ENCODE assay signal across 32 mouse cellular contexts in the genomic region with DNA sequence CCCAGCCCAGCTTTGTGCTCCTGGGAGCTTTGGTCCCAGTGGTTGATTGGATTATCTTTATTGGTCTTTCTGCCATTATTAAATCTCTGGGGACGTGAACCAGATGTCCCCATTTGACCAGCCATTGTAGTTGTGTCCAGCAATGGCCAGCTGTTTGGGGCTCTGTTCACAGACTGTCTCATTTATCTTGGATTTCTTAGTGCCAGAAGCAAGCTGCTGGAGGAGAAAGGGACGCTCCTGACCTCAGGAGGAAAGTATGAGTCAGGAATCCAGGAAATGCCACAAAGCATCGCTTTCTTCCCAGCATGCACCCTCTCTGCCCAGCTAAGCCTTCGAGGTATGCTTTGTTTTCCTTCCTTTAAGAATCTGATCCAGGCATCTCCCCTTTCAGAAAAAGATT. TPM values are rescaled to one million over a fixed set of nuclear protein-coding genes. Genes with fewer than 3 reads are reported as not detected.
DNase-seq lines count a peak whose midpoint lies in the region; ATAC-seq lines count a peak whose summit lies in the region.
"Had no signal": no experiment of that assay in that cellular context is flagged by ENCODE, and none has a peak within 500 bp of the region (broad histone marks: within the 10 kb centered on the region; RNA-seq: fewer than 3 reads in every experiment).

No protein-coding gene starts in this region.

- DNase-seq in embryo, embryonic 10.5 days (ENCODE audit: low spot score), result peak; percentile 31
- DNase-seq in embryo, embryonic 9.5 days (ENCODE audit: extremely low spot score), result no peak
- DNase-seq in heart, postnatal 10 days, result peak; percentile 25 to 32
- no peak for DNase-seq in heart, postnatal 25 days (ENCODE audit: low spot score)
- DNase-seq in midbrain, embryonic 10.5 days (ENCODE audit: low spot score), result no peak
- DNase-seq in midbrain, embryonic 14.5 days, result no peak
- peak; percentile 51 for DNase-seq in skeletal muscle tissue, adult 2 months (ENCODE audit: low read depth, low spot score)
- DNase-seq: adrenal gland, postnatal 10 days; cerebellum, adult 11 months; cerebellum, adult 9-11 months; gastrocnemius, postnatal 10 days; kidney, adult 11 months; kidney, postnatal 25 days; retina, postnatal 1 day; right cerebral cortex, postnatal 14 days; thymus, adult 18-20 months; thymus, postnatal 25 days had no signal

- WGBS in midbrain, embryonic 10.5 days, result 27% methylated on average over 4 of the region's 4 CpGs
- 14% methylated on average over 4 of the region's 4 CpGs for WGBS in midbrain, embryonic 14.5 days

- no peak for ATAC-seq in midbrain, embryonic 14.5 days (ENCODE audit: low FRiP score, low TSS enrichment)
- ATAC-seq in monocyte, adult 5-6 weeks (replicated peaks; ENCODE audit: insufficient number of reproducible peaks, low FRiP score, low TSS enrichment, poor library complexity, severe bottlenecking), result no peak
- ATAC-seq: CD4-positive, CD25-positive, alpha-beta regulatory T cell, adult 4 months; inflammation-experienced regulatory T-cells, adult 6 months had no signal

- no peak overlapping the region for H3K4me2 ChIP-seq in midbrain, embryonic 14.5 days (ENCODE audit: low read length)
- H3K4me2 ChIP-seq: embryonic facial prominence, embryonic 12.5 days; forebrain, embryonic 12.5 days; hindbrain, embryonic 15.5 days; limb, embryonic 12.5 days; liver, embryonic 11.5 days; lung, embryonic 15.5 days; midbrain, embryonic 11.5 days had no signal

- H3K36me3 ChIP-seq in midbrain, embryonic 10.5 days, result no peaks in the 10 kb centered on the region
- H3K36me3 ChIP-seq in midbrain, embryonic 14.5 days (ENCODE audit: control insufficient read depth, insufficient read depth, low read length), result no peaks in the 10 kb centered on the region
- H3K36me3 ChIP-seq: embryonic facial prominence, embryonic 12.5 days; forebrain, embryonic 12.5 days; heart, embryonic 10.5 days; hindbrain, embryonic 10.5 days; hindbrain, embryonic 15.5 days; limb, embryonic 12.5 days; lung, embryonic 15.5 days had no signal

- intact Hi-C loops in heart, postnatal 10 days (cut with DNase I), result no loop called here
- intact Hi-C loops in heart, postnatal 25 days (cut with DNase I), result no loop called here

- peaks cover 5% of the 10 kb centered on the region; the same call in 1 of the 2 replicates for H3K27me3 ChIP-seq in midbrain, embryonic 10.5 days (ENCODE audit: low read depth, poor library complexity, severe bottlenecking)
- no peaks in the 10 kb centered on the region for H3K27me3 ChIP-seq in midbrain, embryonic 14.5 days (ENCODE audit: control insufficient read depth, insufficient read depth, low read length)
- H3K27me3 ChIP-seq: embryonic facial prominence, embryonic 12.5 days; forebrain, embryonic 12.5 days; hindbrain, embryonic 15.5 days; limb, embryonic 12.5 days; lung, embryonic 15.5 days had no signal

- no peaks in the 10 kb centered on the region for H3K9me3 ChIP-seq in midbrain, embryonic 10.5 days (replicated peaks)
- no peaks in the 10 kb centered on the region for H3K9me3 ChIP-seq in midbrain, embryonic 14.5 days (ENCODE audit: control insufficient read depth, low read length)
- H3K9me3 ChIP-seq: embryonic facial prominence, embryonic 12.5 days; forebrain, embryonic 12.5 days; heart, embryonic 10.5 days; hindbrain, embryonic 10.5 days; hindbrain, embryonic 15.5 days; limb, embryonic 12.5 days; lung, embryonic 15.5 days had no signal

- peak overlapping the region; percentile 28 for H3K27ac ChIP-seq in midbrain, embryonic 10.5 days (replicated peaks)
- no peak overlapping the region for H3K27ac ChIP-seq in midbrain, embryonic 14.5 days (replicated peaks; ENCODE audit: low read depth, low read length)
- H3K27ac ChIP-seq: embryonic facial prominence, embryonic 12.5 days; forebrain, embryonic 12.5 days; heart, embryonic 10.5 days; hindbrain, embryonic 10.5 days; hindbrain, embryonic 15.5 days; limb, embryonic 12.5 days; lung, embryonic 15.5 days; stomach, postnatal 0 days had no signal

- H3K4me1 ChIP-seq in midbrain, embryonic 10.5 days, result peaks cover 16% of the 10 kb centered on the region
- no peaks in the 10 kb centered on the region for H3K4me1 ChIP-seq in midbrain, embryonic 14.5 days (ENCODE audit: control insufficient read depth, insufficient read depth, low read length)
- H3K4me1 ChIP-seq: embryonic facial prominence, embryonic 12.5 days; forebrain, embryonic 12.5 days; hindbrain, embryonic 15.5 days; lung, embryonic 15.5 days had no signal

- H3K4me3 ChIP-seq in midbrain, embryonic 10.5 days, result no peak overlapping the region
- H3K4me3 ChIP-seq in midbrain, embryonic 14.5 days (replicated peaks; ENCODE audit: low read depth, low read length), result no peak overlapping the region
- H3K4me3 ChIP-seq: embryonic facial prominence, embryonic 12.5 days; erythroblast, embryonic 14.5 days; forebrain, embryonic 12.5 days; heart, embryonic 10.5 days; hindbrain, embryonic 10.5 days; hindbrain, embryonic 15.5 days; limb, embryonic 12.5 days; lung, embryonic 15.5 days had no signal

- H3K9ac ChIP-seq in midbrain, embryonic 14.5 days (replicated peaks; ENCODE audit: low read length), result no peak overlapping the region
- H3K9ac ChIP-seq: embryonic facial prominence, embryonic 12.5 days; forebrain, embryonic 12.5 days; hindbrain, embryonic 15.5 days; limb, embryonic 12.5 days; lung, embryonic 15.5 days had no signal

RNA-seq across cellular contexts. Expression of a gene that starts 48.1 kb away (rescaled TPM):
- 10 to 100 TPM; 14.3 to 21.5 TPM for total RNA-seq in heart, postnatal 10 days (2021)
- 10 to 100 TPM; 13.4 to 16.7 TPM for total RNA-seq in heart, postnatal 25 days (2021)
- polyA plus RNA-seq in midbrain, embryonic 10.5 days (2016; fragmentation: Nextera tagmentation; extraction: Ambion mirVana), result 3.7 and 5.1 TPM in 2 replicates
- 2.6 and 3.5 TPM in 2 replicates for polyA plus RNA-seq in midbrain, embryonic 14.5 days (2014; fragmentation: Nextera tagmentation; extraction: Ambion mirVana)
- not detected in 3 replicates for total RNA-seq in monocyte, adult 5-6 weeks (2017)
- total RNA-seq: megakaryocyte progenitor cell, adult 5-6 weeks had no signal
- polyA plus RNA-seq: CD4-positive, CD25-positive, alpha-beta regulatory T cell, adult 4 months; erythroblast, embryonic 14.5 days; inflammation-experienced regulatory T-cells, adult 6 months had no signal

Comparison
In these comparisons a context has a peak if more than half of its experiments do, and no peak if none do; other contexts are left out.
1. DNase-seq: peak in embryo, embryonic 10.5 days (single experiment), heart, postnatal 10 days (2 of 2) and skeletal muscle tissue, adult 2 months (single experiment); none in embryo, embryonic 9.5 days (single experiment), heart, postnatal 25 days (single experiment), midbrain, embryonic 10.5 days (single experiment) and midbrain, embryonic 14.5 days (single experiment).
2. RNA of a gene that starts 48.1 kb away (total RNA-seq): 14.3 to 21.5 TPM in heart, postnatal 10 days and 13.4 to 16.7 TPM in heart, postnatal 25 days; not detected in monocyte, adult 5-6 weeks; every median in the first group is over 10 times any median in the second.